Mouse (Mus musculus) ovary, postnatal 14 days (tissue): ENCODE data around the gene Olfr1204.

Source experiments
- DNase-seq: peaks from one replicate; pipeline ENCODE4 v3.0.0; 2022; ENCODE audit warnings: low spot score

Gene Olfr1204

GRCm38 (mm10) chr2:88848992-88849391, at the start of gene Olfr1204:
Gene Olfr1204, plus strand, starts transcription at chr2:88849292.
- no peak for DNase-seq

GRCm38 (mm10) chr2:88814196-88814595, 34.9 kb upstream of the Olfr1204 start, which contains the start of gene Olfr1202:
Gene Olfr1202, plus strand, starts transcription at chr2:88814496.
- DNase-seq, result no peak

- DNase-seq, result no peak
These were observed 19.7 kb upstream of the Olfr1204 start, which contains the start of gene Olfr1205 for GRCm38 (mm10) chr2:88829437-88829836. Gene Olfr1205, plus strand, starts transcription at chr2:88829737.

- DNase-seq, result no peak
These were observed 10.6 kb upstream of the Olfr1204 start for GRCm38 (mm10) chr2:88838477-88838876.

GRCm38 (mm10) chr2:88862931-88863330, 13.8 kb downstream of the Olfr1204 start, which contains the start of gene Olfr1206:
Gene Olfr1206, plus strand, starts transcription at chr2:88863231.
- no peak for DNase-seq

- DNase-seq, result no peak
These were observed 53.1 kb downstream of the Olfr1204 start, which contains the start of gene Olfr1208 for GRCm38 (mm10) chr2:88902211-88902610. Gene Olfr1208, minus strand, starts transcription at chr2:88902311.
